Mouse (Mus musculus) midbrain, postnatal 0 days (tissue): ENCODE measurements around the gene A930002H24Rik. TPM values are rescaled to one million over a fixed set of nuclear protein-coding genes. Genes with fewer than 3 reads are reported as not detected.

Experiments
- ATAC-seq: fragments of 200-750 bp; cut with Nextera tagmentation; 2 replicates; pipeline ENCODE4 v1.8.0; 2017; ENCODE audit warnings: moderate number of reproducible peaks, mild to moderate bottlenecking, moderate TSS enrichment, moderate library complexity; ENCODE audit not compliant: low FRiP score
- DNase-seq: peaks from one replicate; pipeline ENCODE4 v3.0.0-alpha.2; 2015; ENCODE audit warnings: low spot score
- H3K27ac ChIP-seq: fragments of 300-500 bp; sonication (generic); 2 replicates; pipeline ENCODE4 v1.5.1; 2014; ENCODE audit warnings: low read depth, mild to moderate bottlenecking, low read length, mixed read lengths
- H3K27me3 ChIP-seq: fragments of 300-500 bp; sonication (generic); 2 replicates; pipeline ENCODE4 v1.6.1; 2014; ENCODE audit warnings: low read length, control low read depth, mixed read lengths; ENCODE audit not compliant: insufficient read depth
- H3K36me3 ChIP-seq: fragments of 300-500 bp; sonication (generic); 2 replicates; pipeline ENCODE4 v1.6.1; 2014; ENCODE audit warnings: low read length, control low read depth, mixed read lengths; ENCODE audit not compliant: insufficient read depth
- H3K4me1 ChIP-seq: fragments of 300-500 bp; sonication (generic); 2 replicates; pipeline ENCODE4 v1.6.1; 2014; ENCODE audit warnings: mild to moderate bottlenecking, control low read depth, antibody characterized with exemption, low read length, mixed read lengths; ENCODE audit not compliant: insufficient read depth
- H3K4me2 ChIP-seq: fragments of 300-500 bp; sonication (generic); 2 replicates; pipeline ENCODE4 v1.6.1; 2014; ENCODE audit warnings: low read depth, mild to moderate bottlenecking, low read length, mixed read lengths; ENCODE audit not compliant: poor library complexity, severe bottlenecking
- H3K4me3 ChIP-seq: fragments of 300-500 bp; sonication (generic); 2 replicates; pipeline ENCODE4 v1.5.1; 2014; ENCODE audit warnings: low read depth, mild to moderate bottlenecking, low read length, moderate library complexity
- H3K9ac ChIP-seq: fragments of 300-500 bp; sonication (generic); replicated peaks from 2 replicates; pipeline ENCODE4 v1.6.1; 2014; ENCODE audit warnings: mild to moderate bottlenecking, low read length, moderate library complexity, mixed read lengths; ENCODE audit not compliant: poor library complexity, severe bottlenecking
- H3K9me3 ChIP-seq: fragments of 300-500 bp; sonication (generic); 2 replicates; pipeline ENCODE4 v1.6.1; 2016; ENCODE audit warnings: low read length, control low read depth
- CTCF ChIP-seq: IDR thresholded peaks from 2 replicates; pipeline ENCODE4 v1.5.1; 2016; ENCODE audit warnings: antibody characterized with exemption, mild to moderate bottlenecking
- WGBS: fragments of 180-500 bp; shearing (Covaris S2); extraction: QIAGEN DNeasy Blood & Tissue Kit; methylation state at CpG from one replicate; pipeline ENCODE4 v1.1.7; 2014; 5-methylcytosine and 5-hydroxymethylcytosine counted together
- polyA plus RNA-seq: library from polyadenylated mRNA; unstranded; fragments of >200 nt; fragmentation: Nextera tagmentation; extraction: Ambion mirVana; gene quantifications from 2 replicates; pipeline ENCODE4 v1.2.1, GENCODE M21; 2015
- total RNA-seq: library from RNA; depleted of rRNA; stranded (reverse); fragments of >200 nt; gene quantifications from 2 replicates; pipeline ENCODE4 v1.2.3, GENCODE M21; 2014

A930002H24Rik gene
- total and polyA plus RNA-seq, 2 experiments from 2014 or later: 3.2 to 11.2 TPM

- Histone ChIP-seq H3K9me3 (no peaks in the 10 kb centered on the region), H3K27ac (no peak overlapping the region), H3K4me2 (no peak overlapping the region), H3K4me3 (no peak overlapping the region), H3K36me3 (no peaks in the 10 kb centered on the region), H3K27me3 (no peaks in the 10 kb centered on the region), H3K4me1 (no peaks in the 10 kb centered on the region), H3K9ac (no peak overlapping the region)
- no peak for ATAC-seq
- WGBS: 87% methylated on average over 4 of the region's 4 CpGs
- DNase-seq: no peak
- no peak for TF ChIP-seq CTCF
Observed at GRCm38 (mm10) chr17:63880009-63880408, 16.4 kb upstream of the A930002H24Rik start.

- Histone ChIP-seq H3K27me3 (no peaks in the 10 kb centered on the region), H3K9me3 (no peaks in the 10 kb centered on the region), H3K27ac (no peak overlapping the region), H3K36me3 (no peaks in the 10 kb centered on the region), H3K4me1 (no peaks in the 10 kb centered on the region), H3K4me3 (no peak overlapping the region), H3K9ac (no peak overlapping the region), H3K4me2 (no peak overlapping the region)
- DNase-seq: peak; percentile 8
- no peak for ATAC-seq
- WGBS: 76% methylated on average over 4 of the region's 4 CpGs
- no peak for TF ChIP-seq CTCF
Observed at GRCm38 (mm10) chr17:63878889-63879288, 15.3 kb upstream of the A930002H24Rik start.

- no peaks in the 10 kb centered on the region for H3K9me3 ChIP-seq
- no peak for DNase-seq
- ATAC-seq: no peak
- no peak for TF ChIP-seq CTCF
- H3K9ac ChIP-seq: no peak overlapping the region
- no peak overlapping the region for H3K4me3 ChIP-seq
- no peaks in the 10 kb centered on the region for H3K4me1 ChIP-seq
- 95% methylated on average over 7 of the region's 7 CpGs for WGBS
- no peak overlapping the region for H3K4me2 ChIP-seq
- no peaks in the 10 kb centered on the region for H3K36me3 ChIP-seq
- H3K27ac ChIP-seq: no peak overlapping the region
- H3K27me3 ChIP-seq: no peaks in the 10 kb centered on the region
Observed at GRCm38 (mm10) chr17:63871773-63872172, 8.2 kb upstream of the A930002H24Rik start.

- ATAC-seq (peak; percentile 75), DNase-seq (no peak)
- peak overlapping the region; percentile 97 for H3K9ac ChIP-seq
- 0 out of 2 replicates have a peak, but pooled peaks have one; percentile 8 for TF ChIP-seq CTCF
- no peaks in the 10 kb centered on the region for H3K27me3 ChIP-seq
- no peaks in the 10 kb centered on the region for H3K36me3 ChIP-seq
- under 1% methylated on average over 20 of the region's 48 CpGs for WGBS
- H3K4me2 ChIP-seq: peak overlapping the region; percentile 85
- no peaks in the 10 kb centered on the region for H3K9me3 ChIP-seq
- H3K4me1 ChIP-seq: no peaks in the 10 kb centered on the region
- H3K4me3 ChIP-seq: peak overlapping the region; percentile 96
- peak overlapping the region; percentile 86 for H3K27ac ChIP-seq
Observed at GRCm38 (mm10) chr17:63864171-63864571, 580 bp upstream of the A930002H24Rik start.

- Histone ChIP-seq H3K9ac (peak within 1 kb of the TSS; percentile 97), H3K9me3 (no peaks in the 10 kb centered on the region), H3K4me2 (peak within 1 kb of the TSS; percentile 85), H3K27me3 (no peaks in the 10 kb centered on the region), H3K27ac (peak within 1 kb of the TSS; percentile 86), H3K36me3 (no peaks in the 10 kb centered on the region), H3K4me1 (no peaks in the 10 kb centered on the region), H3K4me3 (peak within 1 kb of the TSS; percentile 96)
- ATAC-seq (peak; percentile 53), DNase-seq (peak; percentile 54)
- WGBS: under 1% methylated on average over 41 of the region's 41 CpGs
- no peak for TF ChIP-seq CTCF
Observed at GRCm38 (mm10) chr17:63863012-63863630, 470 bp downstream of the A930002H24Rik start, which contains the start of gene Fer. TSS of gene Fer (plus strand) at chr17:63863062.

- no peak for ATAC-seq
- Histone ChIP-seq H3K9me3 (no peaks in the 10 kb centered on the region), H3K4me3 (peak overlapping the region; percentile 96; the same call in 1 of the 2 replicates), H3K4me1 (no peaks in the 10 kb centered on the region), H3K4me2 (peak overlapping the region; percentile 85; the same call in 1 of the 2 replicates), H3K9ac (no peak overlapping the region), H3K36me3 (no peaks in the 10 kb centered on the region), H3K27ac (no peak overlapping the region), H3K27me3 (no peaks in the 10 kb centered on the region)
- DNase-seq: no peak
- no peak for TF ChIP-seq CTCF
- 75% methylated on average over 3 of the region's 3 CpGs for WGBS
Observed at GRCm38 (mm10) chr17:63862399-63862798, 1.2 kb downstream of the A930002H24Rik start.
